Mouse (Mus musculus) brain, embryonic 14.5 days (tissue): ENCODE data around the gene Nap1l1.

Source experiments
- CTCF ChIP-seq: fragments of 200-500 bp; IDR thresholded peaks from 2 replicates; pipeline ENCODE4 v1.5.1; 2012; ENCODE audit warnings: inconsistent platforms, mild to moderate bottlenecking, moderate library complexity, borderline replicate concordance; ENCODE audit not compliant: insufficient read depth, insufficient read length; ENCODE audit errors: extremely low read depth
- POLR2A ChIP-seq: fragments of 200-500 bp; IDR thresholded peaks from 2 replicates; pipeline ENCODE4 v1.6.1; 2012; ENCODE audit warnings: mild to moderate bottlenecking, inconsistent platforms, borderline replicate concordance; ENCODE audit not compliant: poor library complexity, insufficient read depth, insufficient read length, severe bottlenecking; ENCODE audit errors: extremely low read depth

- TF ChIP-seq CTCF (no peak), POLR2A (no peak)
These were observed 55.3 kb downstream of the Nap1l1 start for GRCm38 (mm10) chr10:111528283-111528682.
